Mouse (Mus musculus) CH12.LX (cell line): ENCODE data around the gene Spata21. TPM values are rescaled to one million over a fixed set of nuclear protein-coding genes. Genes with fewer than 3 reads are reported as not detected.

Source experiments
- DNase-seq: peaks from one replicate; pipeline ENCODE4 v3.0.0-alpha.2; 2013; ENCODE audit errors: extremely low read depth
- H3K27ac ChIP-seq: 2 replicates; pipeline ENCODE4 v1.5.1; 2012; ENCODE audit warnings: low read depth, mild to moderate bottlenecking, control low read depth, moderate library complexity; ENCODE audit not compliant: insufficient read depth
- H3K27me3 ChIP-seq: replicated peaks from 2 replicates; pipeline ENCODE3; 2012; ENCODE audit warnings: inconsistent platforms
- H3K36me3 ChIP-seq, 2 experiments: replicated peaks in 1 of 2; 2 replicates each; pipeline versions ENCODE3 to v1.6.1; 2012; ENCODE audit warnings: inconsistent platforms in 1 of 2, low read length in 1 of 2, mild to moderate bottlenecking in 1 of 2, mixed read lengths in 1 of 2, moderate library complexity in 1 of 2; ENCODE audit not compliant: control insufficient read depth in 1 of 2, insufficient read depth in 1 of 2
- H3K4me1 ChIP-seq, 2 experiments: 2 replicates each; pipeline ENCODE4 v1.6.1; 2012; ENCODE audit warnings: inconsistent platforms in 1 of 2, moderate library complexity in 1 of 2; ENCODE audit not compliant: insufficient read depth in 2 of 2, control insufficient read depth in 1 of 2
- H3K4me2 ChIP-seq: 2 replicates; pipeline ENCODE4 v1.6.1; 2012; ENCODE audit warnings: low read depth, mild to moderate bottlenecking, control low read depth; ENCODE audit not compliant: poor library complexity, insufficient read depth, severe bottlenecking
- H3K4me3 ChIP-seq, 3 experiments: fragments of 150-350 bp in 1 of 3; sonication (generic) in 1 of 3; replicated peaks in 1 of 3; 2 replicates each; pipeline versions ENCODE3 to v1.5.1; 2011 to 2012; ENCODE audit warnings: low read depth in 2 of 3, low read length in 2 of 3, mild to moderate bottlenecking in 2 of 3, moderate library complexity in 2 of 3, control low read depth in 1 of 3, improper control_type of control experiment in 1 of 3, inconsistent platforms in 1 of 3, mixed read lengths in 1 of 3; ENCODE audit not compliant: poor library complexity in 1 of 3
- H3K79me2 ChIP-seq: replicated peaks from 2 replicates; pipeline ENCODE4 v1.6.1; 2012; ENCODE audit warnings: mild to moderate bottlenecking, moderate library complexity; ENCODE audit not compliant: control insufficient read depth, poor library complexity, insufficient read depth, severe bottlenecking; ENCODE audit errors: extremely low read depth
- H3K9ac ChIP-seq: 2 replicates; pipeline ENCODE4 v1.6.1; 2012; ENCODE audit warnings: low read depth, mild to moderate bottlenecking, control low read depth, moderate library complexity; ENCODE audit not compliant: insufficient read depth
- H3K9me3 ChIP-seq: replicated peaks from 2 replicates; pipeline ENCODE3; 2012; ENCODE audit warnings: low read length, inconsistent platforms, mixed read lengths
- BHLHE40 ChIP-seq: IDR thresholded peaks from 2 replicates; pipeline ENCODE4 v1.6.1; 2011; ENCODE audit warnings: mild to moderate bottlenecking, low read depth, low read length, improper control_type of control experiment
- CHD1 ChIP-seq: IDR thresholded peaks from 2 replicates; pipeline ENCODE4 v1.6.1; 2012; ENCODE audit warnings: low read depth, low read length, improper control_type of control experiment, inconsistent platforms
- CHD2 ChIP-seq: IDR thresholded peaks from 2 replicates; pipeline ENCODE4 v1.6.1; 2011; ENCODE audit warnings: low read length, improper control_type of control experiment
- CTCF ChIP-seq, 2 experiments: IDR thresholded peaks in 1 of 2; conservative IDR thresholded peaks in 1 of 2; 2 replicates each; pipeline ENCODE4 v1.5.1; 2011 to 2012; ENCODE audit warnings: low read depth in 2 of 2, low read length in 2 of 2, improper control_type of control experiment in 1 of 2, inconsistent platforms in 1 of 2, mild to moderate bottlenecking in 1 of 2, moderate library complexity in 1 of 2
- E2F4 ChIP-seq: IDR thresholded peaks from 2 replicates; pipeline ENCODE4 v1.6.1; 2011; ENCODE audit warnings: low read depth, low read length, improper control_type of control experiment; ENCODE audit not compliant: insufficient replicate concordance
- ELF1 ChIP-seq: IDR thresholded peaks from 2 replicates; pipeline ENCODE4 v1.6.1; 2014; ENCODE audit warnings: low read depth, mild to moderate bottlenecking, inconsistent platforms, low read length, improper control_type of control experiment
- GABPA ChIP-seq: IDR thresholded peaks from 2 replicates; pipeline ENCODE4 v1.6.1; 2012; ENCODE audit warnings: low read depth, low read length, improper control_type of control experiment, inconsistent platforms; ENCODE audit not compliant: insufficient replicate concordance
- HCFC1 ChIP-seq: IDR thresholded peaks from 2 replicates; pipeline ENCODE4 v1.6.1; 2012; ENCODE audit warnings: low read depth, mild to moderate bottlenecking, inconsistent platforms, low read length, improper control_type of control experiment
- IRF4 ChIP-seq: IDR thresholded peaks from 2 replicates; pipeline ENCODE4 v1.6.1; 2014; ENCODE audit warnings: low read depth, mild to moderate bottlenecking, inconsistent platforms, low read length, improper control_type of control experiment
- JUN ChIP-seq: IDR thresholded peaks from 2 replicates; pipeline ENCODE4 v1.6.1; 2011; ENCODE audit warnings: low read depth, mild to moderate bottlenecking, low read length, improper control_type of control experiment, moderate library complexity; ENCODE audit not compliant: insufficient read depth
- MXI1 ChIP-seq: IDR thresholded peaks from 2 replicates; pipeline ENCODE4 v1.6.1; 2011; ENCODE audit warnings: mild to moderate bottlenecking, low read depth, low read length, improper control_type of control experiment
- MYC ChIP-seq: IDR thresholded peaks from 2 replicates; pipeline ENCODE4 v1.6.1; 2011; ENCODE audit warnings: low read depth, mild to moderate bottlenecking, improper control_type of control experiment, low read length
- NELFE ChIP-seq: IDR thresholded peaks from 2 replicates; pipeline ENCODE4 v1.6.1; 2011; ENCODE audit warnings: low read depth, low read length, improper control_type of control experiment
- POLR2A ChIP-seq: IDR thresholded peaks from 2 replicates; pipeline ENCODE4 v1.6.1; 2011; ENCODE audit warnings: low read depth, mild to moderate bottlenecking, improper control_type of control experiment, low read length
- SIN3A ChIP-seq: IDR thresholded peaks from 2 replicates; pipeline ENCODE4 v1.6.1; 2012; ENCODE audit warnings: low read length, improper control_type of control experiment, inconsistent platforms
- SMC3 ChIP-seq: IDR thresholded peaks from 2 replicates; pipeline ENCODE4 v1.6.1; 2011; ENCODE audit warnings: low read depth, low read length, improper control_type of control experiment
- TBP ChIP-seq: conservative IDR thresholded peaks from 2 replicates; pipeline ENCODE4 v1.6.1; 2011; ENCODE audit warnings: low read depth, low read length, improper control_type of control experiment
- UBTF ChIP-seq: IDR thresholded peaks from 2 replicates; pipeline ENCODE4 v1.6.1; 2012; ENCODE audit warnings: low read depth, mild to moderate bottlenecking, inconsistent platforms, low read length, improper control_type of control experiment, moderate library complexity
- USF1 ChIP-seq: IDR thresholded peaks from 2 replicates; pipeline ENCODE4 v1.6.1; 2014; ENCODE audit warnings: low read depth, mild to moderate bottlenecking, inconsistent platforms, low read length, improper control_type of control experiment
- USF2 ChIP-seq: conservative IDR thresholded peaks from 2 replicates; pipeline ENCODE4 v1.6.1; 2011; ENCODE audit warnings: low read depth, low read length, improper control_type of control experiment
- ZMIZ1 ChIP-seq: IDR thresholded peaks from 2 replicates; pipeline ENCODE4 v1.6.1; 2012; ENCODE audit warnings: low read depth, mild to moderate bottlenecking, inconsistent platforms, low read length, improper control_type of control experiment
- ZNF384 ChIP-seq: IDR thresholded peaks from 2 replicates; pipeline ENCODE4 v1.6.1; 2012; ENCODE audit warnings: low read depth, low read length, improper control_type of control experiment, inconsistent platforms
- dilution Hi-C: fragments of 300-500 bp; cut with MboI; formaldehyde crosslinking; loops from 2 replicates; pipeline ENCODE4 v1.14.3; 2020; ENCODE audit warnings: low sequenced_read_pairs; ENCODE audit not compliant: extremely low pct_unique_long_range_greater_than_20kb, extremely low pct_ligation_motif_present
- in situ Hi-C: fragments of 300-500 bp; cut with MboI; formaldehyde crosslinking; loops from 3 replicates; pipeline ENCODE4 v1.14.3; 2019; ENCODE audit warnings: low sequenced_read_pairs, low pct_ligation_motif_present, low pct_unique_long_range_greater_than_20kb, mixed read lengths
- polyA plus RNA-seq: library from polyadenylated mRNA; unstranded; fragments of >175 nt; gene quantifications from 2 replicates; pipeline ENCODE4 v1.2.1, GENCODE M21; 2012; ENCODE audit warnings: low read depth; ENCODE audit not compliant: insufficient read length
- total RNA-seq, 2 experiments: library from RNA; depleted of rRNA; stranded (reverse); fragments of 300-350 nt in 1 of 2; fragments of >200 nt in 1 of 2; gene quantifications; 2 replicates each; pipeline ENCODE4 v1.2.3; 2012 to 2014

Spata21 gene
- total and polyA plus RNA-seq, 3 experiments, result not detected

GRCm38 (mm10) chr4:141159666-141160065, 71.5 kb downstream of the Spata21 start:
- no peak overlapping the region for H3K4me2 ChIP-seq
- no peak for TF ChIP-seq CHD1
- TF ChIP-seq MYC, result no peak
- no peak for TF ChIP-seq ELF1
- TF ChIP-seq ZMIZ1, result no peak
- TF ChIP-seq SMC3, result no peak
- TF ChIP-seq USF1, result no peak
- no peak for TF ChIP-seq CHD2
- no peak for TF ChIP-seq MXI1
- TF ChIP-seq NELFE, result no peak
- TF ChIP-seq ZNF384, result no peak
- no peak for TF ChIP-seq GABPA
- TF ChIP-seq E2F4, result no peak
- TF ChIP-seq TBP, result no peak
- TF ChIP-seq, all 38 proteins: peak for 0
- in situ Hi-C loops (no loop called here), dilution Hi-C loops (no loop called here)
- H3K36me3 ChIP-seq, result peaks cover 0 to 45% of the 10 kb centered on the region in 2 experiments
- H3K9ac ChIP-seq, result no peak overlapping the region
- peaks cover 85% of the 10 kb centered on the region for H3K79me2 ChIP-seq
- H3K27ac ChIP-seq, result no peak overlapping the region
- no peaks in the 10 kb centered on the region for H3K9me3 ChIP-seq
- no peak overlapping the region for H3K4me3 ChIP-seq
- no peaks in the 10 kb centered on the region for H3K27me3 ChIP-seq
- no peak for DNase-seq
- peaks cover 19 to 78% of the 10 kb centered on the region in 2 experiments for H3K4me1 ChIP-seq

GRCm38 (mm10) chr4:141160193-141160592, 72.1 kb downstream of the Spata21 start:
- in situ Hi-C loops (no loop called here), dilution Hi-C loops (no loop called here)
- no peak for DNase-seq
- H3K27me3 ChIP-seq, result no peaks in the 10 kb centered on the region
- TF ChIP-seq USF2 (no peak), HCFC1 (no peak), SIN3A (no peak), NELFE (no peak), GABPA (no peak), E2F4 (no peak), IRF4 (no peak), CTCF (conservative IDR thresholded peaks at IDR 0.05 in 1 of 2, IDR thresholded peaks at IDR 0.05 in 1 of 2; ENCODE audit: low read depth in 2 of 2, low read length in 2 of 2) (no peak), BHLHE40 (no peak), JUN (no peak), UBTF (no peak), POLR2A (no peak)
- peaks cover 82% of the 10 kb centered on the region for H3K79me2 ChIP-seq
- H3K4me3 ChIP-seq, result no peak overlapping the region
- peaks cover 0 to 44% of the 10 kb centered on the region in 2 experiments for H3K36me3 ChIP-seq
- no peaks in the 10 kb centered on the region for H3K9me3 ChIP-seq
- no peak overlapping the region for H3K27ac ChIP-seq
- no peak overlapping the region for H3K9ac ChIP-seq
- H3K4me1 ChIP-seq, result peaks cover 16 to 76% of the 10 kb centered on the region in 2 experiments
- no peak overlapping the region for H3K4me2 ChIP-seq
